Comparison of ENCODE assay signal across 19 mouse cellular contexts in genomic region chr14:24748497-24748862, GRCm38 (mm10).
DNase-seq lines count a peak whose midpoint lies in the region; ATAC-seq lines count a peak whose summit lies in the region.
"Had no signal": no experiment of that assay in that cellular context is flagged by ENCODE, and none has a peak within 500 bp of the region (broad histone marks: within the 10 kb centered on the region; RNA-seq: fewer than 3 reads in every experiment).

No protein-coding gene starts in this region.

- H3K27me3 ChIP-seq in kidney, embryonic 15.5 days = no peaks in the 10 kb centered on the region
- no peaks in the 10 kb centered on the region for H3K27me3 ChIP-seq in heart, embryonic 16.5 days (ENCODE audit: control insufficient read depth, insufficient read depth, low read length)
- H3K27me3 ChIP-seq: forebrain, embryonic 15.5 days; hindbrain, embryonic 12.5 days; limb, embryonic 15.5 days; midbrain, embryonic 12.5 days had no signal

- WGBS in kidney, embryonic 15.5 days = 94% methylated on average over 2 of the region's 2 CpGs
- 75% methylated on average over 2 of the region's 2 CpGs for WGBS in heart, embryonic 16.5 days

- no peak overlapping the region for H3K4me2 ChIP-seq in kidney, embryonic 15.5 days
- peak overlapping the region; percentile 5; the same call in 1 of the 2 replicates for H3K4me2 ChIP-seq in heart, embryonic 16.5 days (ENCODE audit: low read depth, low read length)
- H3K4me2 ChIP-seq: forebrain, embryonic 15.5 days; hindbrain, embryonic 12.5 days; limb, embryonic 15.5 days; midbrain, embryonic 12.5 days had no signal

- peak; percentile 87 for DNase-seq in heart, adult 11 months
- DNase-seq in heart, postnatal 25 days (ENCODE audit: low spot score) = no peak
- no peak for DNase-seq in kidney, postnatal 36 days
- DNase-seq in lung, postnatal 14 days = peak; percentile 30
- DNase-seq in natural killer cell, adult 2 months (ENCODE audit: low spot score in 2 of 2) = no peak
- DNase-seq in urinary bladder, postnatal 36 days (ENCODE audit: low spot score in 2 of 2) = no peak
- DNase-seq: adrenal gland, postnatal 25 days; cerebellum, adult 8-10 months; kidney, adult 18-20 months; right cerebral cortex, adult 18-20 months; spleen, adult 18-20 months; thymus, postnatal 36 days had no signal

- peaks cover 19% of the 10 kb centered on the region for H3K4me1 ChIP-seq in kidney, embryonic 15.5 days
- peaks cover 45% of the 10 kb centered on the region for H3K4me1 ChIP-seq in heart, embryonic 16.5 days (ENCODE audit: control insufficient read depth, insufficient read depth, low read length)

- H3K9me3 ChIP-seq in kidney, embryonic 15.5 days (replicated peaks) = no peaks in the 10 kb centered on the region
- H3K9me3 ChIP-seq in heart, embryonic 16.5 days (replicated peaks; ENCODE audit: control insufficient read depth, low read length) = no peaks in the 10 kb centered on the region
- H3K9me3 ChIP-seq: forebrain, embryonic 15.5 days; hindbrain, embryonic 12.5 days; limb, embryonic 15.5 days; midbrain, embryonic 12.5 days had no signal

- no peak for ATAC-seq in kidney, embryonic 15.5 days (replicated peaks; ENCODE audit: low FRiP score)
- no peak for ATAC-seq in heart, embryonic 16.5 days (replicated peaks; ENCODE audit: extremely low read depth, insufficient read depth, low FRiP score)
- ATAC-seq: activated CD4-positive, CD25-positive, alpha-beta regulatory T cell, adult 4 months; forebrain, embryonic 15.5 days had no signal

- no peak overlapping the region for H3K9ac ChIP-seq in kidney, embryonic 15.5 days
- no peak overlapping the region for H3K9ac ChIP-seq in heart, embryonic 16.5 days (ENCODE audit: low read length)
- H3K9ac ChIP-seq: forebrain, embryonic 15.5 days; hindbrain, embryonic 12.5 days; limb, embryonic 15.5 days; midbrain, embryonic 12.5 days had no signal

- no peaks in the 10 kb centered on the region for H3K36me3 ChIP-seq in kidney, embryonic 15.5 days
- no peaks in the 10 kb centered on the region for H3K36me3 ChIP-seq in heart, embryonic 16.5 days (ENCODE audit: control insufficient read depth, insufficient read depth)
- H3K36me3 ChIP-seq: forebrain, embryonic 15.5 days; hindbrain, embryonic 12.5 days; limb, embryonic 15.5 days; midbrain, embryonic 12.5 days had no signal

- intact Hi-C loops in heart, postnatal 25 days (cut with DNase I) = no loop called here

- no peak overlapping the region for H3K4me3 ChIP-seq in kidney, embryonic 15.5 days (replicated peaks)
- no peak overlapping the region for H3K4me3 ChIP-seq in heart, embryonic 16.5 days (ENCODE audit: low read length)
- H3K4me3 ChIP-seq: forebrain, embryonic 15.5 days; hindbrain, embryonic 12.5 days; limb, embryonic 15.5 days; midbrain, embryonic 12.5 days had no signal

- H3K27ac ChIP-seq in kidney, embryonic 15.5 days = peak overlapping the region; percentile 68; the same call in 1 of the 2 replicates
- H3K27ac ChIP-seq in heart, embryonic 16.5 days (ENCODE audit: low read length) = peak overlapping the region; percentile 68
- H3K27ac ChIP-seq: hindbrain, embryonic 12.5 days; midbrain, embryonic 12.5 days had no signal

Comparison
In these comparisons a context has a peak if more than half of its experiments do, and no peak if none do; other contexts are left out.
1. DNase-seq: peak in heart, adult 11 months (single experiment) and lung, postnatal 14 days (single experiment); none in heart, postnatal 25 days (single experiment), kidney, postnatal 36 days (0 of 2), natural killer cell, adult 2 months (0 of 2) and urinary bladder, postnatal 36 days (0 of 2).